Mouse (Mus musculus) bone marrow, adult 2 months (tissue): ENCODE measurements around the gene 1700012P22Rik.

Experiments used
- CTCF ChIP-seq: fragments of 200-500 bp; IDR thresholded peaks from 2 replicates; pipeline ENCODE4 v1.5.1; 2011; ENCODE audit warnings: low read length, control low read depth; ENCODE audit not compliant: control insufficient read depth, insufficient read depth
- POLR2A ChIP-seq: fragments of 200-500 bp; IDR thresholded peaks from 2 replicates; pipeline ENCODE4 v1.6.1; 2011; ENCODE audit warnings: low read depth, mild to moderate bottlenecking, control low read depth, low read length, borderline replicate concordance; ENCODE audit not compliant: control insufficient read depth

- TF ChIP-seq CTCF (no peak), POLR2A (no peak)
These were observed 5.4 kb downstream of the 1700012P22Rik start for GRCm38 (mm10) chr4:144433216-144433615.
